Mouse (Mus musculus): Measurements from ENCODE around the gene Synpo2. TPM values are rescaled to one million over a fixed set of nuclear protein-coding genes. Genes with fewer than 3 reads are reported as not detected.

Synpo2 gene
- polyA plus RNA-seq, 1 experiment from 2014 or later: 4.5 TPM

DNA sequence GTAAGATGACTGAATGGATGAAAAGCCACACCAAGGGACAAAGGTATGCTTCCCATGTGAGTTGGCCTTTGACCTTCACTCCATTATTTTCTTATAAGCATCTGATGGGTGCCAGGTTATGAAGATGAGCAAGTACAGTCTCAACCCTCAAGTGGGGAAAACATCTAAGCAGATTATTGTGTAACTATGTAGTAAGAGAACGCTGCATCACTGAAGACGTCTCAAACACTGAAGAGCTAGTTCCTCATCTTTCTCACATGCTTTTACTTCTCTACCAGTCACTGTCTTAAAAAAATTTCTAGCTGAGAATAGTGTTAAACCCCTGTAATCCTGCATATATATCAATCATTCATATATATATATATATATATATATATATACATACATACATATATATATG is 34.2 kb downstream of the Synpo2 start:
- Histone ChIP-seq H3K9ac (no peak overlapping the region), H3K27ac (no peak overlapping the region), H3K36me3 (no peaks in the 10 kb centered on the region), H3K27me3 (no peaks in the 10 kb centered on the region), H3K9me3 (no peaks in the 10 kb centered on the region), H3K4me2 (no peak overlapping the region), H3K4me1 (0 out of 2 replicates have a peak, but pooled peaks cover 3% of the 10 kb centered on the region), H3K4me3 (no peak overlapping the region)
- 86% methylated on average over 2 of the region's 2 CpGs for WGBS
- no peak for ATAC-seq (ENCODE audit: insufficient number of reproducible peaks, low FRiP score, low TSS enrichment, low read depth)

- Histone ChIP-seq H3K4me1 (0 out of 2 replicates have a peak, but pooled peaks cover 3% of the 10 kb centered on the region), H3K9me3 (no peaks in the 10 kb centered on the region), H3K27ac (no peak overlapping the region), H3K4me3 (no peak overlapping the region), H3K27me3 (no peaks in the 10 kb centered on the region), H3K36me3 (no peaks in the 10 kb centered on the region), H3K9ac (no peak overlapping the region), H3K4me2 (no peak overlapping the region)
- WGBS: 79% methylated on average over 4 of the region's 4 CpGs
- no peak for ATAC-seq (ENCODE audit: insufficient number of reproducible peaks, low FRiP score, low TSS enrichment, low read depth)
Measured at GRCm38 (mm10) chr3:123193740-123194139, 42.2 kb downstream of the Synpo2 start.

- H3K36me3 ChIP-seq: no peaks in the 10 kb centered on the region
- no peak overlapping the region for H3K9ac ChIP-seq
- H3K9me3 ChIP-seq: no peaks in the 10 kb centered on the region
- H3K4me3 ChIP-seq: no peak overlapping the region
- no peaks in the 10 kb centered on the region for H3K27me3 ChIP-seq
- H3K4me1 ChIP-seq: peaks cover 6% of the 10 kb centered on the region; the same call in 1 of the 2 replicates
- H3K27ac ChIP-seq: no peak overlapping the region
- ATAC-seq (ENCODE audit: insufficient number of reproducible peaks, low FRiP score, low TSS enrichment, low read depth): no peak
- no peak overlapping the region for H3K4me2 ChIP-seq
Measured at GRCm38 (mm10) chr3:123191602-123192001, 44.3 kb downstream of the Synpo2 start.

DNA sequence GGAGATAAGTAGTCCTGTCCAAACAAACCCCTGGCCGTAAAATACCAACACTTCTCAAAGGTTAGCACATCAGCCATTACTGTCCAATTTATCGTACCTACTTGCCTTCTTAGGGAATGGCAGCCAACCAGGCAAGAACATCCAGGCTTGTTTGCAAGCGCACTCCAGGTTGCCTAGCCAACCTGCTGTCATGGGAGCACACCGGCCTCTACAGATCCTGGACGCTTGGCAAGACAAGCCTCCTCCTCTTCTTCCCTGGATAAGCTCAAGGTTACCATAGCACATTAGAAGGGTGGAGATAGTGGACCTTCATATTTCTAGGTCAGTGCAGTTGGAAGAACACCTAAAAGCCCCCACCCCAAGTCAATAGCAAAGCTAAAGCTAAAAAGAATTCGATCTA is 45.6 kb downstream of the Synpo2 start:
- Histone ChIP-seq H3K27ac (no peak overlapping the region), H3K4me3 (no peak overlapping the region), H3K4me2 (no peak overlapping the region), H3K9ac (no peak overlapping the region), H3K9me3 (no peaks in the 10 kb centered on the region), H3K36me3 (no peaks in the 10 kb centered on the region), H3K4me1 (peaks cover 6% of the 10 kb centered on the region; the same call in 1 of the 2 replicates), H3K27me3 (no peaks in the 10 kb centered on the region)
- ATAC-seq (ENCODE audit: insufficient number of reproducible peaks, low FRiP score, low TSS enrichment, low read depth): no peak
- 64% methylated on average over 6 of the region's 6 CpGs for WGBS

- no peaks in the 10 kb centered on the region for H3K27me3 ChIP-seq
- no peak overlapping the region for H3K27ac ChIP-seq
- no peak for ATAC-seq (ENCODE audit: insufficient number of reproducible peaks, low FRiP score, low TSS enrichment, low read depth)
- no peaks in the 10 kb centered on the region for H3K9me3 ChIP-seq
- no peak overlapping the region for H3K4me3 ChIP-seq
- WGBS: 48% methylated on average over 1 of the region's 1 CpGs
- no peak overlapping the region for H3K4me2 ChIP-seq
- no peak overlapping the region for H3K9ac ChIP-seq
- peaks cover 8% of the 10 kb centered on the region; the same call in 1 of the 2 replicates for H3K4me1 ChIP-seq
- no peaks in the 10 kb centered on the region for H3K36me3 ChIP-seq
Measured at GRCm38 (mm10) chr3:123189826-123190225, 46.1 kb downstream of the Synpo2 start.

- Histone ChIP-seq H3K27me3 (no peaks in the 10 kb centered on the region), H3K4me2 (no peak overlapping the region), H3K27ac (no peak overlapping the region), H3K36me3 (no peaks in the 10 kb centered on the region), H3K4me3 (no peak overlapping the region), H3K9me3 (no peaks in the 10 kb centered on the region), H3K4me1 (peaks cover 6% of the 10 kb centered on the region; the same call in 1 of the 2 replicates), H3K9ac (no peak overlapping the region)
- WGBS: 82% methylated on average over 12 of the region's 12 CpGs
- ATAC-seq (ENCODE audit: insufficient number of reproducible peaks, low FRiP score, low TSS enrichment, low read depth): no peak
Measured at GRCm38 (mm10) chr3:123188616-123189230, 47.2 kb downstream of the Synpo2 start.

- no peak for ATAC-seq (ENCODE audit: insufficient number of reproducible peaks, low FRiP score, low TSS enrichment, low read depth)
- Histone ChIP-seq H3K27me3 (no peaks in the 10 kb centered on the region), H3K4me3 (no peak overlapping the region), H3K9me3 (no peaks in the 10 kb centered on the region), H3K4me2 (no peak overlapping the region), H3K27ac (peak overlapping the region; percentile 63), H3K4me1 (peaks cover 6% of the 10 kb centered on the region; the same call in 1 of the 2 replicates), H3K9ac (no peak overlapping the region), H3K36me3 (no peaks in the 10 kb centered on the region)
- 56% methylated on average over 15 of the region's 15 CpGs for WGBS
Measured at GRCm38 (mm10) chr3:123187370-123188124, 48.4 kb downstream of the Synpo2 start.

- WGBS: 53% methylated on average over 10 of the region's 10 CpGs
- Histone ChIP-seq H3K4me3 (no peak overlapping the region), H3K27ac (no peak overlapping the region), H3K4me1 (peaks cover 9% of the 10 kb centered on the region; the same call in 1 of the 2 replicates), H3K36me3 (no peaks in the 10 kb centered on the region), H3K9ac (no peak overlapping the region), H3K9me3 (no peaks in the 10 kb centered on the region), H3K4me2 (no peak overlapping the region), H3K27me3 (no peaks in the 10 kb centered on the region)
- no peak for ATAC-seq (ENCODE audit: insufficient number of reproducible peaks, low FRiP score, low TSS enrichment, low read depth)
Measured at GRCm38 (mm10) chr3:123185238-123185925, 50.6 kb downstream of the Synpo2 start.

GRCm38 (mm10) chr3:123184281-123184680 is 51.7 kb downstream of the Synpo2 start:
- Histone ChIP-seq H3K4me2 (no peak overlapping the region), H3K4me3 (no peak overlapping the region), H3K27me3 (no peaks in the 10 kb centered on the region), H3K4me1 (peaks cover 9% of the 10 kb centered on the region; the same call in 1 of the 2 replicates), H3K27ac (no peak overlapping the region), H3K9ac (no peak overlapping the region), H3K36me3 (no peaks in the 10 kb centered on the region), H3K9me3 (no peaks in the 10 kb centered on the region)
- ATAC-seq (ENCODE audit: insufficient number of reproducible peaks, low FRiP score, low TSS enrichment, low read depth): no peak
- WGBS: 70% methylated on average over 10 of the region's 10 CpGs

- no peak overlapping the region for H3K27ac ChIP-seq
- no peaks in the 10 kb centered on the region for H3K27me3 ChIP-seq
- H3K4me2 ChIP-seq: no peak overlapping the region
- H3K4me3 ChIP-seq: no peak overlapping the region
- H3K36me3 ChIP-seq: no peaks in the 10 kb centered on the region
- peaks cover 8% of the 10 kb centered on the region for H3K4me1 ChIP-seq
- WGBS: 29% methylated on average over 8 of the region's 8 CpGs
- no peak for ATAC-seq (ENCODE audit: insufficient number of reproducible peaks, low FRiP score, low TSS enrichment, low read depth)
- no peak overlapping the region for H3K9ac ChIP-seq
- H3K9me3 ChIP-seq: no peaks in the 10 kb centered on the region
Measured at GRCm38 (mm10) chr3:123179508-123179907, 56.4 kb downstream of the Synpo2 start.

DNA sequence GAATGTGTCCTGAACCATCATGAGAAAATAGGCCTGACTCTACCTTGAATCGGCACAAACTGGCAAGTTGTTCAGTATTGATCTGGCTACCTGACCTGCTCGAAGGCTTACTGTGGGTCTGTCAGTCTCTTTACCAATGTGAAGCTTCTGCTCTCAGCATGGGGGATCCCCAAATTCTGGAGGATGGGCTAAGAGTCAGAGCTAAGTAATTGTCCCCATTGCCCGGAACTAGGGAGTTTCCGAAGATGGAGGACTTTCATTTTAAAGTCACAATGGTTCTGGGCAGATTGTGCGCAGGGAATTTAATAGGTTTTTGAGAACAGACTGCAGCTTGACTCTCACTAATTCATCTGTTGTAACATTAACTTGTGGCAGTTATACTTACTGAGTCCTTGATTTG is 56.9 kb downstream of the Synpo2 start:
- H3K27me3 ChIP-seq: no peaks in the 10 kb centered on the region
- H3K4me1 ChIP-seq: peaks cover 9% of the 10 kb centered on the region
- no peak overlapping the region for H3K4me2 ChIP-seq
- no peak overlapping the region for H3K4me3 ChIP-seq
- 66% methylated on average over 5 of the region's 5 CpGs for WGBS
- H3K9ac ChIP-seq: no peak overlapping the region
- H3K9me3 ChIP-seq: no peaks in the 10 kb centered on the region
- H3K27ac ChIP-seq: no peak overlapping the region
- no peak for ATAC-seq (ENCODE audit: insufficient number of reproducible peaks, low FRiP score, low TSS enrichment, low read depth)
- no peaks in the 10 kb centered on the region for H3K36me3 ChIP-seq

DNA sequence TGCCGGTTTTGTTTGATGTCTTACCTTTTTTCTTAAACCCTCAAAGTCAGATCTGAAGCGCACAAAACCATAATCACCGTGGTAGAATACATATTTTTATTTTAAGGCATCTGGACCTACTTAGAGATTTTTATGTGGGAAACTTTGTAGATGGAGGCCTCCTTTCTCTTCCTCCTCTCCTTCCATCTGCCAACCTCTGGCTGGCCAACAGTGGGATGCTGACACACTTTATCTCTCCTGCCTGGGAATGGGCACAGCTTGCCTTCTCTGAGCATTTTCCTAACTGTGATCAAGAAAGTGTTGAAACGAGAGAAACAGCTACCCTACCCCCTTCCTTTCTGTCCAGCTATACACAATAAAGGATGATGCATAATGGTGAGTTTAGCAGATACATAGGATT is 57.5 kb downstream of the Synpo2 start:
- H3K9ac ChIP-seq: no peak overlapping the region
- H3K4me1 ChIP-seq: peaks cover 10% of the 10 kb centered on the region
- WGBS: 47% methylated on average over 4 of the region's 4 CpGs

More for the DNA sequence above, 57.5 kb downstream of the Synpo2 start:
- H3K4me2 ChIP-seq: no peak overlapping the region
- H3K36me3 ChIP-seq: no peaks in the 10 kb centered on the region
- ATAC-seq (ENCODE audit: insufficient number of reproducible peaks, low FRiP score, low TSS enrichment, low read depth): no peak
- H3K9me3 ChIP-seq: no peaks in the 10 kb centered on the region
- H3K27me3 ChIP-seq: no peaks in the 10 kb centered on the region
- no peak overlapping the region for H3K4me3 ChIP-seq
- no peak overlapping the region for H3K27ac ChIP-seq
